Mouse (Mus musculus) cerebellum, adult 18-20 months (tissue): ENCODE results near the gene Cypt12.

Experiments
- DNase-seq, 2 experiments: peaks; one replicate each; pipeline ENCODE4 v3.0.0; 2021

Cypt12 gene

DNA sequence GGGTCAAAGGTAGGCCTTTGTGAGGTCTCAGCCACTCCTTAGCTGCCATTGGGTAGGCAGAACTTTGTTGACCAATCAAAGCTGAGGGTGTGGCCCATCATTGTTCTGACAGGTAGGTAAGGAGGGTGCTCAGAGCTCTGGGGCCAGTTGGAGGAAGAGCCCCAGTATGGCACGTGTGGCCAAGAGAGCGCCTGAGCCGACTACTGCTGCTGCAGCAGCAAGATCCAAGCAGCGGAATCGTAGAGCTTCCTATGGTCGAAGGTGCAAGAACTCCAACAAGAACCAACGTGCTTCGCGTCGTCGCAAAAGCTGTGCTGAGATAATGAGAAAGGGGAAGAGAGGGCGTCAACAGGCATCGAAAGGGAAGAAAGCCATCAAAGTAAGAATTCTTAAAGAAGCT, at the start of gene Cypt12:
Gene Cypt12, plus strand, starts transcription at position 112 of the 400 bp plus-strand sequence.
- DNase-seq, result no peak

DNA sequence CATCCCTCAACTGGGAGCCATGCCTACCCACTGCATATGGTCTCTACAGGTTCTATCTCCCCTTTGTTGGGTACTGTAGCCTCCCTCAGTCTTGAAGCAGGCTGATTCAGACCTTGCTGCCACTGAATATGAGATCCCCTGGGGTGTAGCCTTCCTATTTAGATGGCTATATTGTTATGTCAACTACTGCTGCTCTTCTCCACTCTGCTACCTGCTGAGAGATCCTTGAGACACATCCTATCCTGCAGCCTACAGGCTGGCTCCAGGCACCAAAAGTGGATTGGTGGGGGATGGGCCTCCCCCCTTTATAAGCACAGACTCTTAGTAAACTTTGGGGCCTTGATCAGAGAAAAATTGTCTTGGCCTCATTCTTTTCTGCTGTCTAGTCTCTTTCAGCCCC, 34.4 kb upstream of the Cypt12 start:
- no peak for DNase-seq

DNA sequence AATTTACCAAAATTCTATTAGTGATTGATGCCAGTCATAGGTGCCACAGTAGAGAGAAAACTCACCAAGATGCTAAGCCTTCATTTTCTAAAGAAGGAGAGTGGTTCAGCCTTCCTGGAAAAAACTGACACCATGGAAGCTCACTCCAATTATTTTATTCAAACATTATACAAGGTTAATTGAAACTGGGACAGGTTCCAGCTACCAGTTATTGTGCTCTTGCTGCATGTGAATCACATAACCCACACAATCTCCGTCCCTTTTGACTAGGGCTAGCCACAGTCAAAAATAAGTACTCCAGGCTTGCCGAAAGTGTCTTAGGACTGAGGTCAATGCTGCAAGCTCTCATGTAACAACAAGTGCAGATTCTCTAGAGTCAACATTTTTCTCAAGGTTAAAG, 8.0 kb upstream of the Cypt12 start:
- DNase-seq, result no peak
